Comparison of ENCODE assay signal across 20 mouse cellular contexts in the genomic region with DNA sequence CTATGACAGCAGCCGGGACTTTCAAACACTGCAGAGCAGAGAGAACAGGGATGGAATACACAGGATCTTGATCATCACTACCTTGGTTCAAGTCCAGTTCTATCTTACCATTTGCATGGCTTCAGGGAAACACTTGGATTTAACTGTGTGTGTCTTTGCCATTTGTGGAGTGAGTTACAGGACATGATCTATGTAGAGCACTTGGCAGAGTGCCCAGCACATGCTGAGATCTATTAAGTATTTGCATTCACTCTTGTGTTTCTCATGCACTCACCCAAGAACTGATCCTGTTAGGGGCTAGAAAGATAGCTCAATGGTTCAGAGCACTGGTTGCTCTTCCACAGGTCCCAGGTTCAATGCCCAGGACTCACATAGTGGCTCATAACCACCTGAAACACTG. TPM values are rescaled to one million over a fixed set of nuclear protein-coding genes. Genes with fewer than 3 reads are reported as not detected.
DNase-seq lines count a peak whose midpoint lies in the region; TF ChIP-seq lines count a peak whose summit lies in the region.
"Had no signal": no experiment of that assay in that cellular context is flagged by ENCODE, and none has a peak within 500 bp of the region (broad histone marks: within the 10 kb centered on the region; RNA-seq: fewer than 3 reads in every experiment).

No protein-coding gene starts in this region.

- DNase-seq in embryo, embryonic 11 days: peak; percentile 3
- no peak for DNase-seq in embryo, embryonic 9.5 days (ENCODE audit: extremely low spot score)
- peak; percentile 37 for DNase-seq in left cerebral cortex, postnatal 4 days
- no peak for DNase-seq in left cerebral cortex, adult 2 months (ENCODE audit: extremely low spot score in 1 of 2, low spot score in 2 of 2)
- DNase-seq in retina, postnatal 1 day: peak; percentile 50
- DNase-seq in retina, embryonic 14.5 days (ENCODE audit: low spot score): no peak
- DNase-seq in thymus, adult 18-20 months: no peak
- DNase-seq: cerebellum, postnatal 36 days; gastrocnemius, postnatal 10 days; heart, adult 2 months; kidney, adult 8-10 months; lung, postnatal 14 days; spleen, adult 18-20 months; thymus, adult 2 months had no signal

- H3K4me3 ChIP-seq in left cerebral cortex, adult 2 months: no peak overlapping the region
- H3K4me3 ChIP-seq: embryonic facial prominence, embryonic 12.5 days; heart, adult 2 months; heart, embryonic 15.5 days; limb, embryonic 12.5 days; liver, embryonic 15.5 days had no signal

- no peak for TF ChIP-seq CTCF in left cerebral cortex, adult 2 months (IDR thresholded peaks at IDR 0.05)

- no peak overlapping the region for H3K27ac ChIP-seq in left cerebral cortex, adult 2 months
- H3K27ac ChIP-seq: embryonic facial prominence, embryonic 12.5 days; heart, adult 2 months; heart, embryonic 15.5 days; limb, embryonic 12.5 days; liver, embryonic 15.5 days had no signal

- intact Hi-C loops in left cerebral cortex, postnatal 4 days (cut with DNase I): no loop called here
- intact Hi-C loops in left cerebral cortex, adult 2 months (cut with DNase I): no loop called here

RNA-seq across cellular contexts. Expression of gene Trpc4, which starts 21.5 kb away (rescaled TPM):
- total RNA-seq in left cerebral cortex, postnatal 4 days (2021): 10 to 100 TPM; 55.1 to 60.5 TPM
- total RNA-seq in left cerebral cortex, adult 2 months (2021): 10 to 100 TPM; 20.8 to 22.8 TPM
- total RNA-seq: hematopoietic stem cell, adult 5-6 weeks; megakaryocyte-erythroid progenitor cell, adult 5-6 weeks had no signal

Comparison
In these comparisons a context has a peak if more than half of its experiments do, and no peak if none do; other contexts are left out.
1. DNase-seq: peak in embryo, embryonic 11 days (single experiment), left cerebral cortex, postnatal 4 days (single experiment) and retina, postnatal 1 day (single experiment); none in embryo, embryonic 9.5 days (single experiment), left cerebral cortex, adult 2 months (0 of 2), retina, embryonic 14.5 days (single experiment) and thymus, adult 18-20 months (0 of 2).